In genomic region chr1:152623375-152624270, GRCm38 (mm10) we compare ENCODE assay signal across 8 mouse cellular contexts.
A peak's percentile ranks its signal among the peaks of the same experiment; 100 is the strongest.
DNase-seq lines count a peak whose midpoint lies in the region; ATAC-seq lines count a peak whose summit lies in the region.

No protein-coding gene starts in this region.

- H3K4me1 ChIP-seq in embryonic facial prominence, embryonic 11.5 days (ENCODE audit: control insufficient read depth, insufficient read depth, low read length): no peaks in the 10 kb centered on the region; the same call in 1 of the 2 replicates
- peaks cover 10% of the 10 kb centered on the region for H3K4me1 ChIP-seq in midbrain, embryonic 11.5 days (ENCODE audit: control insufficient read depth, insufficient read depth, low read length)

- no peak for ATAC-seq in embryonic facial prominence, embryonic 11.5 days (replicated peaks; ENCODE audit: insufficient number of reproducible peaks, low FRiP score, low TSS enrichment, low read depth)
- ATAC-seq in midbrain, embryonic 11.5 days (ENCODE audit: low FRiP score): no peak

- H3K9me3 ChIP-seq in embryonic facial prominence, embryonic 11.5 days (replicated peaks; ENCODE audit: control insufficient read depth, low read length): no peaks in the 10 kb centered on the region
- peaks cover 3% of the 10 kb centered on the region; the same call in 1 of the 2 replicates for H3K9me3 ChIP-seq in midbrain, embryonic 11.5 days (ENCODE audit: control insufficient read depth, low read length)

- no peaks in the 10 kb centered on the region for H3K36me3 ChIP-seq in embryonic facial prominence, embryonic 11.5 days (replicated peaks; ENCODE audit: control insufficient read depth, insufficient read depth, low read depth, low read length)
- peaks cover 3% of the 10 kb centered on the region; the same call in 1 of the 2 replicates for H3K36me3 ChIP-seq in midbrain, embryonic 11.5 days (ENCODE audit: control insufficient read depth, insufficient read depth, low read length)

- intact Hi-C loops in heart, postnatal 10 days (cut with DNase I): loop anchor here (2.0 to 5.0 kb wide), 6 partner anchors 17 to 123 kb away; no protein-coding TSS in a partner anchor

- WGBS in embryonic facial prominence, embryonic 11.5 days: 30% methylated on average over 12 of the region's 12 CpGs
- 32% methylated on average over 12 of the region's 12 CpGs for WGBS in midbrain, embryonic 11.5 days

- H3K4me2 ChIP-seq in embryonic facial prominence, embryonic 11.5 days (ENCODE audit: low read depth, low read length): peak overlapping the region; percentile 62
- H3K4me2 ChIP-seq in midbrain, embryonic 11.5 days: peak overlapping the region; percentile 79

- peak overlapping the region; percentile 1; the same call in 1 of the 2 replicates for H3K9ac ChIP-seq in embryonic facial prominence, embryonic 11.5 days (replicated peaks; ENCODE audit: low read length)
- H3K9ac ChIP-seq in midbrain, embryonic 11.5 days (ENCODE audit: low read length): peak overlapping the region; percentile 6; the same call in 1 of the 2 replicates

- no peak overlapping the region for H3K27ac ChIP-seq in embryonic facial prominence, embryonic 11.5 days (replicated peaks; ENCODE audit: low read depth, low read length)
- no peak overlapping the region for H3K27ac ChIP-seq in midbrain, embryonic 11.5 days (ENCODE audit: low read depth, low read length)

- no peaks in the 10 kb centered on the region for H3K27me3 ChIP-seq in embryonic facial prominence, embryonic 11.5 days (ENCODE audit: control insufficient read depth, insufficient read depth, low read length)
- H3K27me3 ChIP-seq in midbrain, embryonic 11.5 days (ENCODE audit: control insufficient read depth, insufficient read depth, low read length): no peaks in the 10 kb centered on the region

- H3K4me3 ChIP-seq in embryonic facial prominence, embryonic 11.5 days (ENCODE audit: low read depth, low read length): peak overlapping the region; percentile 58
- no peak overlapping the region; the same call in 1 of the 2 replicates for H3K4me3 ChIP-seq in midbrain, embryonic 11.5 days (ENCODE audit: low read depth, low read length)

- DNase-seq in adrenal gland, postnatal 25 days: peak; percentile 19
- DNase-seq in embryonic facial prominence, embryonic 11.5 days (ENCODE audit: low spot score): peak; percentile 45
- DNase-seq in heart, postnatal 10 days: peak; percentile 75 to 78
- DNase-seq in kidney, postnatal 25 days: peak; percentile 65 to 74
- no peak for DNase-seq in midbrain, embryonic 11.5 days (ENCODE audit: low spot score, missing footprints)
- DNase-seq in layer of hippocampus, postnatal 36 days: no peak
- DNase-seq in urinary bladder, postnatal 36 days (ENCODE audit: low spot score in 2 of 2): no peak
- no peak for DNase-seq in left cerebral cortex, adult 9 months (ENCODE audit: low spot score in 2 of 2)

Comparison
In these comparisons a context has a peak if more than half of its experiments do, and no peak if none do; other contexts are left out.
1. DNase-seq: peak in adrenal gland, postnatal 25 days (single experiment), embryonic facial prominence, embryonic 11.5 days (single experiment), heart, postnatal 10 days (2 of 2) and kidney, postnatal 25 days (2 of 2); none in midbrain, embryonic 11.5 days (single experiment), layer of hippocampus, postnatal 36 days (0 of 2), urinary bladder, postnatal 36 days (0 of 2) and left cerebral cortex, adult 9 months (0 of 2).